19 mouse cellular contexts compared by ENCODE assay signal in the genomic region with DNA sequence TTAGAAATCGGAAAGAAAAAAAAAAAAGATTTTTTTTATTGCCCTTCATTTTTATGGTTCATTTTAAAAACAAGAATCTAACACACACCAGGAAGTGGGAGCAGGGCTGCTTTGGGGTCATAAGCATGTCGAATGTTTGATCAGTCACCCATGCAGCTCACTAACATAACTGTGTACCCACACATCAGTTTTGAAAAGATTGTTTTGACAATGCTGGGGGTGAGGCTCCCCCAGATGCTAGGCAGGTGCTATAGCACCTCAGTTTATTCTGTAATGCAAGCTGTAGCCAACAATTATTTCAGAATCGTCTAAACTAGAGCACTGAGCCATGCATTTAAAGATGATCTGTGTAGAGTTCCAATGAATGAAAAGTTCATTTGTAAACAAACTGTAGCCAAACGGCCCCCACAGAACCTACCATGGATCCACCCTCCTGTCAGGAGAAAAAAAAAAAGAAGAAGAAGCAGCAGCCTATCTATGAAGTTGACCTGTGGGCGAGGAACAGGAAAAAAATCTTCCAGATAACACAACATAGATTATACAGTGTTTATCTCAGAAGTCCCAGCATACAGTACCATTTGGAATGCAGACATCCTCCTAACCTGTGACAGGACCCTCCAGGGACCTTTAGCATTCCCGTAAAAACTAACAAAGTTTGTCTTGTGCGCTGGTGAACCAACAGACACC.
DNase-seq lines count a peak whose midpoint lies in the region; ATAC-seq and TF ChIP-seq lines count a peak whose summit lies in the region.
"Had no signal": no experiment of that assay in that cellular context is flagged by ENCODE, and none has a peak within 500 bp of the region (broad histone marks: within the 10 kb centered on the region; RNA-seq: fewer than 3 reads in every experiment).

No protein-coding gene starts in this region.

- no peaks in the 10 kb centered on the region for H3K36me3 ChIP-seq in forebrain, embryonic 11.5 days (ENCODE audit: control insufficient read depth, insufficient read depth, low read length)
- no peaks in the 10 kb centered on the region for H3K36me3 ChIP-seq in forebrain, postnatal 0 days (ENCODE audit: insufficient read depth)
- no peaks in the 10 kb centered on the region for H3K36me3 ChIP-seq in kidney, postnatal 0 days (ENCODE audit: insufficient read depth, low read length)
- no peaks in the 10 kb centered on the region for H3K36me3 ChIP-seq in stomach, postnatal 0 days (ENCODE audit: control insufficient read depth, insufficient read depth, low read length)
- H3K36me3 ChIP-seq: embryonic facial prominence, embryonic 12.5 days; hindbrain, embryonic 15.5 days; lung, embryonic 15.5 days; midbrain, embryonic 12.5 days; neural tube, embryonic 13.5 days had no signal

- ATAC-seq in forebrain, embryonic 11.5 days (replicated peaks; ENCODE audit: low FRiP score), result no peak
- no peak for ATAC-seq in forebrain, postnatal 0 days
- ATAC-seq in kidney, postnatal 0 days (replicated peaks; ENCODE audit: low FRiP score, low read depth), result no peak
- ATAC-seq in stomach, postnatal 0 days (ENCODE audit: low FRiP score, low TSS enrichment), result no peak

- peaks cover 5% of the 10 kb centered on the region; the same call in 1 of the 2 replicates for H3K4me1 ChIP-seq in forebrain, embryonic 11.5 days (replicated peaks; ENCODE audit: control insufficient read depth, insufficient read depth, low read length)
- peaks cover 9% of the 10 kb centered on the region; the same call in 1 of the 2 replicates for H3K4me1 ChIP-seq in forebrain, postnatal 0 days (ENCODE audit: insufficient read depth)
- peaks cover 16% of the 10 kb centered on the region for H3K4me1 ChIP-seq in kidney, postnatal 0 days (replicated peaks; ENCODE audit: insufficient read depth, low read length)
- H3K4me1 ChIP-seq in stomach, postnatal 0 days (replicated peaks; ENCODE audit: control insufficient read depth, insufficient read depth), result no peaks in the 10 kb centered on the region; the same call in 1 of the 2 replicates

- no peak for TF ChIP-seq EP300 in stomach, postnatal 0 days (optimal IDR thresholded peaks at IDR 0.05)

- no peak overlapping the region for H3K4me2 ChIP-seq in forebrain, embryonic 11.5 days (ENCODE audit: low read depth, low read length, severe bottlenecking)
- no peak overlapping the region for H3K4me2 ChIP-seq in forebrain, postnatal 0 days (ENCODE audit: low read depth)
- no peak overlapping the region for H3K4me2 ChIP-seq in kidney, postnatal 0 days (ENCODE audit: low read length)
- H3K4me2 ChIP-seq in stomach, postnatal 0 days (replicated peaks; ENCODE audit: low read depth), result no peak overlapping the region; the same call in 1 of the 2 replicates

- H3K4me3 ChIP-seq in forebrain, embryonic 11.5 days (ENCODE audit: low read depth, low read length), result no peak overlapping the region
- no peak overlapping the region for H3K4me3 ChIP-seq in forebrain, postnatal 0 days (ENCODE audit: low read depth, low read length)
- H3K4me3 ChIP-seq in kidney, postnatal 0 days (replicated peaks; ENCODE audit: low read depth, low read length), result no peak overlapping the region
- H3K4me3 ChIP-seq in stomach, postnatal 0 days (ENCODE audit: low read depth, low read length), result no peak overlapping the region
- H3K4me3 ChIP-seq: hindbrain, embryonic 15.5 days had no signal

- DNase-seq in forebrain, embryonic 11.5 days (ENCODE audit: low spot score), result no peak
- no peak for DNase-seq in forebrain, postnatal 0 days
- DNase-seq in kidney, postnatal 0 days (ENCODE audit: low spot score), result no peak
- no peak for DNase-seq in kidney, postnatal 36 days
- DNase-seq in NIH3T3 (ENCODE audit: low read depth), result peak; percentile 26
- DNase-seq in stomach, postnatal 0 days (ENCODE audit: low spot score), result no peak
- no peak for DNase-seq in right cerebral cortex, postnatal 4 days
- DNase-seq: cerebellum, adult 9-10 months; gastrocnemius, postnatal 10 days; heart, postnatal 36 days; kidney, adult 8-10 months; layer of hippocampus, postnatal 36 days; thymus, postnatal 25 days had no signal

- no peaks in the 10 kb centered on the region for H3K9me3 ChIP-seq in forebrain, embryonic 11.5 days (ENCODE audit: control insufficient read depth, low read length)
- H3K9me3 ChIP-seq in forebrain, postnatal 0 days (ENCODE audit: low read length), result no peaks in the 10 kb centered on the region
- H3K9me3 ChIP-seq in kidney, postnatal 0 days (replicated peaks; ENCODE audit: low read length), result no peaks in the 10 kb centered on the region
- H3K9me3 ChIP-seq in stomach, postnatal 0 days (ENCODE audit: control insufficient read depth, low read length), result no peaks in the 10 kb centered on the region
- H3K9me3 ChIP-seq: embryonic facial prominence, embryonic 12.5 days; hindbrain, embryonic 15.5 days; lung, embryonic 15.5 days; midbrain, embryonic 12.5 days; neural tube, embryonic 13.5 days had no signal

- H3K9ac ChIP-seq in forebrain, embryonic 11.5 days (ENCODE audit: low read length), result no peak overlapping the region
- no peak overlapping the region for H3K9ac ChIP-seq in forebrain, postnatal 0 days
- H3K9ac ChIP-seq in kidney, postnatal 0 days (ENCODE audit: low read depth, low read length), result no peak overlapping the region
- H3K9ac ChIP-seq in stomach, postnatal 0 days (ENCODE audit: low read length), result no peak overlapping the region
- H3K9ac ChIP-seq: hindbrain, embryonic 15.5 days; liver, embryonic 14.5 days; lung, embryonic 15.5 days had no signal

- peak overlapping the region; percentile 79 for H3K27ac ChIP-seq in forebrain, embryonic 11.5 days (ENCODE audit: low read depth, low read length)
- no peak overlapping the region for H3K27ac ChIP-seq in forebrain, postnatal 0 days (ENCODE audit: low read depth, low read length)
- peak overlapping the region; percentile 88; the same call in 1 of the 2 replicates for H3K27ac ChIP-seq in kidney, postnatal 0 days
- peak overlapping the region; percentile 93; the same call in 1 of the 2 replicates for H3K27ac ChIP-seq in stomach, postnatal 0 days (replicated peaks)
- H3K27ac ChIP-seq: liver, embryonic 14.5 days had no signal

- 39% methylated on average over 7 of the region's 7 CpGs for WGBS in forebrain, embryonic 11.5 days
- WGBS in forebrain, postnatal 0 days, result 56% methylated on average over 7 of the region's 7 CpGs
- WGBS in kidney, postnatal 0 days, result 43% methylated on average over 7 of the region's 7 CpGs
- WGBS in stomach, postnatal 0 days, result 55% methylated on average over 7 of the region's 7 CpGs

- no peaks in the 10 kb centered on the region for H3K27me3 ChIP-seq in forebrain, embryonic 11.5 days (ENCODE audit: control insufficient read depth, insufficient read depth, low read length)
- H3K27me3 ChIP-seq in forebrain, postnatal 0 days (ENCODE audit: insufficient read depth, low read length), result no peaks in the 10 kb centered on the region
- H3K27me3 ChIP-seq in kidney, postnatal 0 days (ENCODE audit: insufficient read depth, low read length), result no peaks in the 10 kb centered on the region
- no peaks in the 10 kb centered on the region for H3K27me3 ChIP-seq in stomach, postnatal 0 days (ENCODE audit: control insufficient read depth, insufficient read depth, low read length)
- H3K27me3 ChIP-seq: embryonic facial prominence, embryonic 12.5 days; lung, embryonic 15.5 days had no signal

- no peak for TF ChIP-seq CTCF in forebrain, postnatal 0 days (IDR thresholded peaks at IDR 0.05; ENCODE audit: low read depth)
- no peak for TF ChIP-seq CTCF in kidney, postnatal 0 days (IDR thresholded peaks at IDR 0.05; ENCODE audit: low read depth)
- no peak for TF ChIP-seq CTCF in stomach, postnatal 0 days (IDR thresholded peaks at IDR 0.05; ENCODE audit: low read depth)
